Mouse (Mus musculus) kidney, adult 2 months (tissue): Measurements from ENCODE around the gene Eml1.

Experiments
- CTCF ChIP-seq: fragments of 200-500 bp; conservative IDR thresholded peaks from 2 replicates; pipeline ENCODE4 v1.5.1; 2011; ENCODE audit warnings: low read depth, mild to moderate bottlenecking, control low read depth, low read length, moderate library complexity, mixed read lengths; ENCODE audit not compliant: insufficient read depth, insufficient read length
- POLR2A ChIP-seq: fragments of 200-500 bp; IDR thresholded peaks from one replicate; pipeline ENCODE4 v1.6.1; 2011; ENCODE audit warnings: low read depth, low read length, control low read depth

GRCm38 (mm10) chr12:108410416-108411208 lies 39.9 kb downstream of the Eml1 start:
- TF ChIP-seq CTCF (no peak), POLR2A (no peak)
